Mouse (Mus musculus): Measurements from ENCODE around the gene Astn1.

- TF ChIP-seq TBP (conservative IDR thresholded peaks at IDR 0.05; ENCODE audit: low read depth, low read length) = no peak
- TF ChIP-seq USF1 (IDR thresholded peaks at IDR 0.05; ENCODE audit: low read depth, low read length) = no peak
- TF ChIP-seq CTCF (conservative IDR thresholded peaks at IDR 0.05 in 1 of 2, IDR thresholded peaks at IDR 0.05 in 1 of 2; ENCODE audit: low read depth in 2 of 2, low read length in 2 of 2) = no peak
These were observed 20.2 kb downstream of the Astn1 start for GRCm38 (mm10) chr1:158382277-158382676.

Measured in CH12.LX (cell line).